Mouse (Mus musculus): ENCODE measurements at regions not wholly inside any gene's neighbourhood (a gene's known extent, or its start where the extent isn't known, plus 50 kb on each side); places are given as distances from the start of the nearest gene placed in this dataset.

DNA sequence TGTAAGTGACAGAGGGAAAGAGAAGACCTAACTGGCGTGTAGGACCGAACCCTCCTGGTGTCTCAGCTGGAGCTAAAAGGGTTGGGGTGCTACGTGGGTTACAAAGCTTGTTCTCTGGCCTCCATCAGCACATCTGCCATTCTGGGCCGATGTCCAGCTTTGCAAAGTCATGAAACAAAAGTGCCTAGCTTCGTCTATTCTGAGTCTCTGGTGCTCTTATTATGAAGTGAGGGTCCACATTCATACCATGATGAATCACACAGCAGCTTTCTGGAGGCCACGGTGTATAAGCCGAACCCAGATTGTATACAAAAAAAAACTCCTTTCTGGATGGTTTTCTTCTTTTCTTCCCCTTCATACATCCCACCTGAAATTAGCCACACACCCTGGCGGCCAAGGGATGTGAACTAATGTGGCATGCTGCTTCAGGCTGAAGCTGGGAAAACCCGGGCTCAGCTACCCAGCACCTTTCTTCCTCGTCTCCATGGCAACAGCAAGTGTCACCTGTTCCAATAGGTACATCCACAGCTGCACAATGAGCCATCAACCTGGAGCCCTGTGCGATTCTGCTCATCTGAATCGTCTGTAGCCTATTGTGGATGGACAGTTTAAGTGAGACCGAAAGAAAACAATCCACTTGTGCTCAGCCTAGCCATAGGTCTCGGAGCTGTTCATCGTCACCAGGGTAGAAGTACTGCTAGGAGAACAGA, 89.5 kb upstream of the Cbln4 start:
- Histone ChIP-seq H3K27me3 (replicated peaks; ENCODE audit: control insufficient read depth, insufficient read depth, low read length) (no peaks in the 10 kb centered on the region), H3K4me1 (replicated peaks; ENCODE audit: control insufficient read depth, insufficient read depth, low read length) (no peaks in the 10 kb centered on the region), H3K36me3 (ENCODE audit: control insufficient read depth, insufficient read depth, low read length) (no peaks in the 10 kb centered on the region), H3K27ac (ENCODE audit: low read depth, low read length) (no peak overlapping the region), H3K4me2 (no peak overlapping the region), H3K9ac (ENCODE audit: low read depth, low read length) (no peak overlapping the region), H3K4me3 (ENCODE audit: low read depth, low read length) (no peak overlapping the region), H3K9me3 (ENCODE audit: control insufficient read depth, low read length) (no peaks in the 10 kb centered on the region)
- DNase-seq (ENCODE audit: low spot score): no peak
- 75% methylated on average over 15 of the region's 15 CpGs for WGBS
- ATAC-seq (replicated peaks; ENCODE audit: low FRiP score): no peak

DNA sequence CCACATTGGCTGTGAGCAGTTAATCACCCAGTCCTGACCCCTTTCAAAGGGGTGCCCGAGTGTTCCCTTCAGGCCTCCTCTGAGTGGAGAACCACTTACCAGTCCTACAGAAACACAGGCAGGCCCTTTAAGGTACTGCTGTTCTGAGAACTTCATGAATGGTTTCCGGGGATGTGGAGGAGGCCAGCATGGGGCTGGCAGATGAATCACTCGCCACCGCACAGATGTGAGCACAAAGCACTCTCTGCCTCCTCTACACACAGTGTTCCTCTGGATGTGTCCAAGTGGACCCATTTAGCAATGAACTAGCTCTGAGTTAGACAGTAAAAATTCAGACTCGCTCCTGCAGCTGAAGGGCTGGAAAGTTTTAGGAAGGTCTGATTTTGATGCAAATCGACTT, 96.8 kb upstream of the Cbln4 start:
- Histone ChIP-seq H3K4me1 (replicated peaks; ENCODE audit: control insufficient read depth, insufficient read depth, low read length) (no peaks in the 10 kb centered on the region), H3K4me2 (no peak overlapping the region), H3K9me3 (ENCODE audit: control insufficient read depth, low read length) (no peaks in the 10 kb centered on the region), H3K36me3 (ENCODE audit: control insufficient read depth, insufficient read depth, low read length) (no peaks in the 10 kb centered on the region), H3K27me3 (replicated peaks; ENCODE audit: control insufficient read depth, insufficient read depth, low read length) (no peaks in the 10 kb centered on the region), H3K4me3 (ENCODE audit: low read depth, low read length) (no peak overlapping the region), H3K27ac (ENCODE audit: low read depth, low read length) (no peak overlapping the region), H3K9ac (ENCODE audit: low read depth, low read length) (no peak overlapping the region)
- DNase-seq (ENCODE audit: low spot score) (no peak), ATAC-seq (replicated peaks; ENCODE audit: low FRiP score) (no peak)
- 67% methylated on average over 6 of the region's 6 CpGs for WGBS

GRCm38 (mm10) chr2:172143269-172143668, 100.0 kb upstream of the Cbln4 start:
- Histone ChIP-seq H3K9me3 (ENCODE audit: control insufficient read depth, low read length) (no peaks in the 10 kb centered on the region), H3K4me2 (no peak overlapping the region), H3K27me3 (replicated peaks; ENCODE audit: control insufficient read depth, insufficient read depth, low read length) (no peaks in the 10 kb centered on the region), H3K27ac (ENCODE audit: low read depth, low read length) (no peak overlapping the region), H3K4me3 (ENCODE audit: low read depth, low read length) (no peak overlapping the region), H3K36me3 (ENCODE audit: control insufficient read depth, insufficient read depth, low read length) (no peaks in the 10 kb centered on the region), H3K9ac (ENCODE audit: low read depth, low read length) (no peak overlapping the region), H3K4me1 (replicated peaks; ENCODE audit: control insufficient read depth, insufficient read depth, low read length) (no peaks in the 10 kb centered on the region)
- ATAC-seq (replicated peaks; ENCODE audit: low FRiP score) (no peak), DNase-seq (ENCODE audit: low spot score) (no peak)
- 70% methylated on average over 9 of the region's 9 CpGs for WGBS

GRCm38 (mm10) chr2:172148736-172149135, 99.6 kb upstream of the Mc3r start:
- 77% methylated on average over 4 of the region's 4 CpGs for WGBS
- H3K36me3 ChIP-seq (ENCODE audit: control insufficient read depth, insufficient read depth, low read length): no peaks in the 10 kb centered on the region
- ATAC-seq (replicated peaks; ENCODE audit: low FRiP score) (no peak), DNase-seq (ENCODE audit: low spot score) (no peak)
- no peak overlapping the region for H3K9ac ChIP-seq (ENCODE audit: low read depth, low read length)
- no peak overlapping the region for H3K4me2 ChIP-seq
- H3K9me3 ChIP-seq (ENCODE audit: control insufficient read depth, low read length): peaks cover 5% of the 10 kb centered on the region
- no peaks in the 10 kb centered on the region for H3K27me3 ChIP-seq (replicated peaks; ENCODE audit: control insufficient read depth, insufficient read depth, low read length)
- no peak overlapping the region for H3K27ac ChIP-seq (ENCODE audit: low read depth, low read length)
- H3K4me3 ChIP-seq (ENCODE audit: low read depth, low read length): no peak overlapping the region
- no peaks in the 10 kb centered on the region for H3K4me1 ChIP-seq (replicated peaks; ENCODE audit: control insufficient read depth, insufficient read depth, low read length)

DNA sequence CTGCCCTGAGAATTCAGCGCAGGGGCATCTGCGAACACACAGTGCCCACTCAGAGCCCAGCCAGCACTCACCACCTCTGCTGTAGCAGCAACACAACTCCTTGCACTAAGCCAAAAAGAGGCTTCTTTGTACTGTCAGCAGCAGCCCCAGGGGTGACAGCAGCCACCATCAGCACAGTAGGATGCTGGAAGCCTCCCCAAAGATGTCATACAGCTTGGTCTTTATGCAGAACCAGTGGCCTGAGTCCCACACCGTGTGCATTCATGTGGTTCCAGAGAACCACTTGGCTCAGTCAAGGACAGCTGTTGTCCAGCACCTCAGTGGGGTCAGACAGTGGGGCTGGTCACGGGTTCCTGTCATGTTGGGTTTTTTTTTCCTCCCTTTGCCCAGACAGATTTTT, 98.6 kb upstream of the Mc3r start:
- ATAC-seq (replicated peaks; ENCODE audit: low FRiP score): no peak
- DNase-seq (ENCODE audit: low spot score): no peak
- no peak overlapping the region for H3K9ac ChIP-seq (ENCODE audit: low read depth, low read length)
- no peak overlapping the region for H3K4me3 ChIP-seq (ENCODE audit: low read depth, low read length)
- H3K4me1 ChIP-seq (replicated peaks; ENCODE audit: control insufficient read depth, insufficient read depth, low read length): no peaks in the 10 kb centered on the region
- H3K36me3 ChIP-seq (ENCODE audit: control insufficient read depth, insufficient read depth, low read length): no peaks in the 10 kb centered on the region
- no peak overlapping the region for H3K4me2 ChIP-seq
- H3K9me3 ChIP-seq (ENCODE audit: control insufficient read depth, low read length): peaks cover 5% of the 10 kb centered on the region
- 80% methylated on average over 4 of the region's 4 CpGs for WGBS
- no peaks in the 10 kb centered on the region for H3K27me3 ChIP-seq (replicated peaks; ENCODE audit: control insufficient read depth, insufficient read depth, low read length)
- no peak overlapping the region for H3K27ac ChIP-seq (ENCODE audit: low read depth, low read length)

DNA sequence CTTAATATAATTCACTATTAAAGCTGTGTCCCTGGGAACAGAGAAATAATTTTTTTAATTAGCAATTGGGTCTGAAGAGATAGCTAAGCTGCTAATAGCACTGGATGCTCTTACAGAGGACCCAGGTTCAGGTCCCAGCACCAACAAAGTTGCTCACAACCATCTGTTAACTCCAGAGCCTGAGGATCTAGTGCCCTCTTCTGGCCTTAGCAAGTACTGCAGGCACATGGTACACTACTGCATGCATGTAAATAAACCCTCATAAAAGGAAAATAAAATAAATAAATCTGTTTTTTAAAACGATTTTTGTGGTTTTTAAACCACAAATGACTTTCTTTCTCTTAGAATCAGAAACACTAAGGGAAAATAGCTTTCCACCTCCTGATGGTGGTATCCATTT, 97.4 kb upstream of the Mc3r start:
- Histone ChIP-seq H3K27ac (ENCODE audit: low read depth, low read length) (no peak overlapping the region), H3K4me2 (no peak overlapping the region), H3K4me1 (replicated peaks; ENCODE audit: control insufficient read depth, insufficient read depth, low read length) (no peaks in the 10 kb centered on the region), H3K9ac (ENCODE audit: low read depth, low read length) (no peak overlapping the region), H3K36me3 (ENCODE audit: control insufficient read depth, insufficient read depth, low read length) (no peaks in the 10 kb centered on the region), H3K27me3 (replicated peaks; ENCODE audit: control insufficient read depth, insufficient read depth, low read length) (no peaks in the 10 kb centered on the region), H3K4me3 (ENCODE audit: low read depth, low read length) (no peak overlapping the region), H3K9me3 (ENCODE audit: control insufficient read depth, low read length) (peaks cover 5% of the 10 kb centered on the region)
- ATAC-seq (replicated peaks; ENCODE audit: low FRiP score) (no peak), DNase-seq (ENCODE audit: low spot score) (no peak)
- WGBS: 40% methylated on average over 1 of the region's 1 CpGs

DNA sequence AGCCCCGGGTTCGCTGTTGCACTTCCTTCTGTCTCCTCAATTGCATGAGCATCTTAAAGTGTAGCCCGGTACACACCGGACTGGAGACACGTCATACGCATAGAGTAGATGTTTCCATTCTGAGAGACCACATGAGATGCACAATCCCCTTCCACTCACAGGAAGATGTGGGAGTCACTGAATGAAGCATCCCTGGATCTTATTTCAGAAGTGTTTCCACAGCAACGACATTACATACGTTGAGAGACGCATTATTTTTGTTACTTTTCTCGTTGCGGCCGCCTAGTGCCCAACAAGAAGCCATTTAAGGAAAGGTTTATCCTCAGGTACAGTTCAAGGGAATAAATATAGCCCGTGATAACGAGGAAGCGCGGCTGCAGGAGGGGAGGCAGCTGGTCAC, 88.4 kb upstream of the Mc3r start:
- 83% methylated on average over 16 of the region's 16 CpGs for WGBS
- no peak overlapping the region for H3K4me3 ChIP-seq (ENCODE audit: low read depth, low read length)
- DNase-seq (ENCODE audit: low spot score) (no peak), ATAC-seq (replicated peaks; ENCODE audit: low FRiP score) (no peak)
- H3K36me3 ChIP-seq (ENCODE audit: control insufficient read depth, insufficient read depth, low read length): no peaks in the 10 kb centered on the region
- H3K27me3 ChIP-seq (replicated peaks; ENCODE audit: control insufficient read depth, insufficient read depth, low read length): no peaks in the 10 kb centered on the region
- no peak overlapping the region for H3K9ac ChIP-seq (ENCODE audit: low read depth, low read length)
- no peak overlapping the region for H3K4me2 ChIP-seq
- no peaks in the 10 kb centered on the region for H3K4me1 ChIP-seq (replicated peaks; ENCODE audit: control insufficient read depth, insufficient read depth, low read length)
- no peaks in the 10 kb centered on the region for H3K9me3 ChIP-seq (ENCODE audit: control insufficient read depth, low read length)
- no peak overlapping the region for H3K27ac ChIP-seq (ENCODE audit: low read depth, low read length)

GRCm38 (mm10) chr2:172177371-172177770, 70.9 kb upstream of the Mc3r start:
- DNase-seq (ENCODE audit: low spot score): no peak
- WGBS: 81% methylated on average over 10 of the region's 10 CpGs
- Histone ChIP-seq H3K9ac (ENCODE audit: low read depth, low read length) (no peak overlapping the region), H3K9me3 (ENCODE audit: control insufficient read depth, low read length) (no peaks in the 10 kb centered on the region; the same call in 1 of the 2 replicates), H3K27me3 (replicated peaks; ENCODE audit: control insufficient read depth, insufficient read depth, low read length) (no peaks in the 10 kb centered on the region), H3K36me3 (ENCODE audit: control insufficient read depth, insufficient read depth, low read length) (no peaks in the 10 kb centered on the region), H3K4me2 (no peak overlapping the region), H3K4me1 (replicated peaks; ENCODE audit: control insufficient read depth, insufficient read depth, low read length) (no peaks in the 10 kb centered on the region), H3K4me3 (ENCODE audit: low read depth, low read length) (no peak overlapping the region), H3K27ac (ENCODE audit: low read depth, low read length) (no peak overlapping the region)
- ATAC-seq (replicated peaks; ENCODE audit: low FRiP score): no peak

- Histone ChIP-seq H3K4me3 (ENCODE audit: low read depth, low read length) (no peak overlapping the region), H3K36me3 (ENCODE audit: control insufficient read depth, insufficient read depth, low read length) (no peaks in the 10 kb centered on the region), H3K4me1 (replicated peaks; ENCODE audit: control insufficient read depth, insufficient read depth, low read length) (no peaks in the 10 kb centered on the region), H3K27ac (ENCODE audit: low read depth, low read length) (no peak overlapping the region), H3K4me2 (no peak overlapping the region), H3K9me3 (ENCODE audit: control insufficient read depth, low read length) (no peaks in the 10 kb centered on the region; the same call in 1 of the 2 replicates), H3K9ac (ENCODE audit: low read depth, low read length) (no peak overlapping the region), H3K27me3 (replicated peaks; ENCODE audit: control insufficient read depth, insufficient read depth, low read length) (no peaks in the 10 kb centered on the region)
- ATAC-seq (replicated peaks; ENCODE audit: low FRiP score): no peak
- WGBS: 66% methylated on average over 4 of the region's 4 CpGs
- no peak for DNase-seq (ENCODE audit: low spot score)
Observed at GRCm38 (mm10) chr2:172179301-172179700, 69.0 kb upstream of the Mc3r start.
